Mouse (Mus musculus) lung, embryonic 16.5 days (tissue): ENCODE data around the gene Polr2e. TPM values are rescaled to one million over a fixed set of nuclear protein-coding genes. Genes with fewer than 3 reads are reported as not detected.

ENCODE experiments used
- ATAC-seq: fragments of 200-750 bp; cut with Nextera tagmentation; 2 replicates; pipeline ENCODE4 v1.8.0; 2017; ENCODE audit warnings: low read depth, mild to moderate bottlenecking, moderate library complexity
- H3K27ac ChIP-seq: fragments of 300-500 bp; sonication (generic); 2 replicates; pipeline ENCODE4 v1.5.1; 2014; ENCODE audit warnings: mild to moderate bottlenecking, control low read depth, low read length
- H3K27me3 ChIP-seq: fragments of 300-500 bp; sonication (generic); 2 replicates; pipeline ENCODE4 v1.6.1; 2014; ENCODE audit warnings: low read depth, low read length, mixed read lengths; ENCODE audit not compliant: control insufficient read depth, insufficient read depth
- H3K36me3 ChIP-seq: fragments of 300-500 bp; sonication (generic); 2 replicates; pipeline ENCODE4 v1.6.1; 2014; ENCODE audit warnings: low read length; ENCODE audit not compliant: control insufficient read depth, insufficient read depth
- H3K4me1 ChIP-seq: fragments of 300-500 bp; sonication (generic); replicated peaks from 2 replicates; pipeline ENCODE4 v1.6.1; 2014; ENCODE audit warnings: low read length, mixed read lengths; ENCODE audit not compliant: control insufficient read depth, insufficient read depth
- H3K4me2 ChIP-seq: fragments of 300-500 bp; sonication (generic); 2 replicates; pipeline ENCODE4 v1.6.1; 2014; ENCODE audit warnings: low read depth, low read length, control low read depth
- H3K4me3 ChIP-seq: fragments of 300-500 bp; sonication (generic); 2 replicates; pipeline ENCODE4 v1.5.1; 2014; ENCODE audit warnings: mild to moderate bottlenecking, low read length, control low read depth
- H3K9ac ChIP-seq: fragments of 300-500 bp; sonication (generic); 2 replicates; pipeline ENCODE4 v1.6.1; 2014; ENCODE audit warnings: low read length, control low read depth
- H3K9me3 ChIP-seq: fragments of 300-500 bp; sonication (generic); 2 replicates; pipeline ENCODE4 v1.6.1; 2016; ENCODE audit warnings: low read length; ENCODE audit not compliant: control insufficient read depth
- WGBS: fragments of 180-500 bp; shearing (Covaris S2); extraction: QIAGEN DNeasy Blood & Tissue Kit; methylation state at CpG from one replicate; pipeline ENCODE4 v1.1.7; 2014; 5-methylcytosine and 5-hydroxymethylcytosine counted together
- polyA plus RNA-seq: library from polyadenylated mRNA; unstranded; fragments of >200 nt; fragmentation: Nextera tagmentation; extraction: Ambion mirVana; gene quantifications from 2 replicates; pipeline ENCODE4 v1.2.1, GENCODE M21; 2015

Gene Polr2e
- polyA plus RNA-seq, 1 experiment from 2014 or later = 194 TPM

- no peak for ATAC-seq
- peaks cover 23% of the 10 kb centered on the region for H3K27me3 ChIP-seq
- no peak overlapping the region for H3K27ac ChIP-seq
- peaks cover 46% of the 10 kb centered on the region for H3K4me1 ChIP-seq
- no peak overlapping the region for H3K9ac ChIP-seq
- no peak overlapping the region for H3K4me2 ChIP-seq
- 0 out of 2 replicates have a peak overlapping the region, but pooled peaks have one; percentile 15 for H3K4me3 ChIP-seq
- no peaks in the 10 kb centered on the region for H3K9me3 ChIP-seq
- no peaks in the 10 kb centered on the region for H3K36me3 ChIP-seq
- 64% methylated on average over 3 of the region's 3 CpGs for WGBS
Measured at GRCm38 (mm10) chr10:80017361-80017760, 22.2 kb downstream of the Polr2e start.

- Histone ChIP-seq H3K4me1 (peaks cover 46% of the 10 kb centered on the region), H3K36me3 (no peaks in the 10 kb centered on the region), H3K4me3 (peak overlapping the region; percentile 15), H3K27ac (no peak overlapping the region), H3K9ac (no peak overlapping the region), H3K4me2 (no peak overlapping the region), H3K9me3 (no peaks in the 10 kb centered on the region), H3K27me3 (peaks cover 23% of the 10 kb centered on the region)
- no peak for ATAC-seq
- WGBS = 83% methylated on average over 10 of the region's 10 CpGs
Measured at GRCm38 (mm10) chr10:80016931-80017330, 22.7 kb downstream of the Polr2e start.

- H3K4me1 ChIP-seq = peaks cover 46% of the 10 kb centered on the region
- no peak for ATAC-seq
- peak within 1 kb of the TSS; percentile 41; the same call in 1 of the 2 replicates for H3K27ac ChIP-seq
- H3K4me3 ChIP-seq = peak within 1 kb of the TSS; percentile 15
- peak within 1 kb of the TSS; percentile 57 for H3K9ac ChIP-seq
- WGBS = 67% methylated on average over 11 of the region's 11 CpGs
- no peaks in the 10 kb centered on the region for H3K9me3 ChIP-seq
- no peaks in the 10 kb centered on the region for H3K36me3 ChIP-seq
- 0 out of 2 replicates have a peak within 1 kb of the TSS, but pooled peaks have one; percentile 12 for H3K4me2 ChIP-seq
- H3K27me3 ChIP-seq = peaks cover 23% of the 10 kb centered on the region
Measured at GRCm38 (mm10) chr10:80016511-80016910, 23.1 kb downstream of the Polr2e start, which contains the start of gene Arhgap45. TSS of gene Arhgap45 (plus strand) at chr10:80016653.

- Histone ChIP-seq H3K4me3 (0 out of 2 replicates have a peak overlapping the region, but pooled peaks have one; percentile 4), H3K4me1 (peaks cover 41% of the 10 kb centered on the region), H3K9ac (peak overlapping the region; percentile 57), H3K4me2 (0 out of 2 replicates have a peak overlapping the region, but pooled peaks have one; percentile 12), H3K27ac (peak overlapping the region; percentile 41; the same call in 1 of the 2 replicates), H3K36me3 (peaks cover 3% of the 10 kb centered on the region; the same call in 1 of the 2 replicates), H3K27me3 (peaks cover 23% of the 10 kb centered on the region), H3K9me3 (no peaks in the 10 kb centered on the region; the same call in 1 of the 2 replicates)
- no peak for ATAC-seq
- 49% methylated on average over 10 of the region's 10 CpGs for WGBS
Measured at GRCm38 (mm10) chr10:80015583-80015982, 24.0 kb downstream of the Polr2e start.

GRCm38 (mm10) chr10:80014484-80015290 lies 24.9 kb downstream of the Polr2e start:
- Histone ChIP-seq H3K27ac (0 out of 2 replicates have a peak overlapping the region, but pooled peaks have one; percentile 12), H3K27me3 (peaks cover 23% of the 10 kb centered on the region), H3K4me1 (peaks cover 39% of the 10 kb centered on the region), H3K4me2 (peak overlapping the region; percentile 29; the same call in 1 of the 2 replicates), H3K9ac (no peak overlapping the region; the same call in 1 of the 2 replicates), H3K9me3 (peaks cover 6% of the 10 kb centered on the region; the same call in 1 of the 2 replicates), H3K36me3 (peaks cover 10% of the 10 kb centered on the region; the same call in 1 of the 2 replicates), H3K4me3 (no peak overlapping the region)
- ATAC-seq = peak; percentile 18; the same call in 1 of the 2 replicates
- WGBS = 25% methylated on average over 28 of the region's 28 CpGs

GRCm38 (mm10) chr10:80013609-80014008 lies 26.0 kb downstream of the Polr2e start:
- Histone ChIP-seq H3K4me2 (no peak overlapping the region), H3K9me3 (peaks cover 6% of the 10 kb centered on the region; the same call in 1 of the 2 replicates), H3K36me3 (peaks cover 14% of the 10 kb centered on the region), H3K4me3 (no peak overlapping the region), H3K4me1 (peaks cover 30% of the 10 kb centered on the region), H3K9ac (no peak overlapping the region), H3K27ac (no peak overlapping the region), H3K27me3 (peaks cover 23% of the 10 kb centered on the region)
- no peak for ATAC-seq
- WGBS = 37% methylated on average over 25 of the region's 25 CpGs

- Histone ChIP-seq H3K9me3 (peaks cover 6% of the 10 kb centered on the region; the same call in 1 of the 2 replicates), H3K27me3 (peaks cover 23% of the 10 kb centered on the region)
Measured at GRCm38 (mm10) chr10:80011740-80012139, 27.9 kb downstream of the Polr2e start.

GRCm38 (mm10) chr10:80004233-80004705 lies 35.3 kb downstream of the Polr2e start:
- no peaks in the 10 kb centered on the region for H3K9me3 ChIP-seq
- no peaks in the 10 kb centered on the region for H3K27me3 ChIP-seq
- H3K4me2 ChIP-seq = no peak overlapping the region
- peaks cover 12% of the 10 kb centered on the region for H3K4me1 ChIP-seq
- H3K27ac ChIP-seq = no peak overlapping the region
- no peak overlapping the region for H3K9ac ChIP-seq
- no peak for ATAC-seq
- no peak overlapping the region for H3K4me3 ChIP-seq
- peaks cover 4% of the 10 kb centered on the region; the same call in 1 of the 2 replicates for H3K36me3 ChIP-seq
- 77% methylated on average over 8 of the region's 8 CpGs for WGBS

More at GRCm38 (mm10) chr10:80011740-80012139, 27.9 kb downstream of the Polr2e start:
- H3K4me3 ChIP-seq = no peak overlapping the region
- H3K27ac ChIP-seq = no peak overlapping the region
- peaks cover 29% of the 10 kb centered on the region for H3K4me1 ChIP-seq
- no peak for ATAC-seq
- WGBS = 86% methylated on average over 6 of the region's 6 CpGs
- H3K36me3 ChIP-seq = peaks cover 14% of the 10 kb centered on the region
- H3K9ac ChIP-seq = no peak overlapping the region
- H3K4me2 ChIP-seq = no peak overlapping the region
